Mouse (Mus musculus) E14TG2a.4 (cell line): ENCODE measurements around the gene Tcf25.

Experiments
- CTCF ChIP-seq: conservative IDR thresholded peaks from 2 replicates; pipeline ENCODE4 v1.5.1; 2014; ENCODE audit warnings: low read length
- NANOG ChIP-seq: IDR thresholded peaks from 2 replicates; pipeline ENCODE4 v1.6.1; 2014; ENCODE audit warnings: borderline replicate concordance, low read length, mixed read lengths

DNA sequence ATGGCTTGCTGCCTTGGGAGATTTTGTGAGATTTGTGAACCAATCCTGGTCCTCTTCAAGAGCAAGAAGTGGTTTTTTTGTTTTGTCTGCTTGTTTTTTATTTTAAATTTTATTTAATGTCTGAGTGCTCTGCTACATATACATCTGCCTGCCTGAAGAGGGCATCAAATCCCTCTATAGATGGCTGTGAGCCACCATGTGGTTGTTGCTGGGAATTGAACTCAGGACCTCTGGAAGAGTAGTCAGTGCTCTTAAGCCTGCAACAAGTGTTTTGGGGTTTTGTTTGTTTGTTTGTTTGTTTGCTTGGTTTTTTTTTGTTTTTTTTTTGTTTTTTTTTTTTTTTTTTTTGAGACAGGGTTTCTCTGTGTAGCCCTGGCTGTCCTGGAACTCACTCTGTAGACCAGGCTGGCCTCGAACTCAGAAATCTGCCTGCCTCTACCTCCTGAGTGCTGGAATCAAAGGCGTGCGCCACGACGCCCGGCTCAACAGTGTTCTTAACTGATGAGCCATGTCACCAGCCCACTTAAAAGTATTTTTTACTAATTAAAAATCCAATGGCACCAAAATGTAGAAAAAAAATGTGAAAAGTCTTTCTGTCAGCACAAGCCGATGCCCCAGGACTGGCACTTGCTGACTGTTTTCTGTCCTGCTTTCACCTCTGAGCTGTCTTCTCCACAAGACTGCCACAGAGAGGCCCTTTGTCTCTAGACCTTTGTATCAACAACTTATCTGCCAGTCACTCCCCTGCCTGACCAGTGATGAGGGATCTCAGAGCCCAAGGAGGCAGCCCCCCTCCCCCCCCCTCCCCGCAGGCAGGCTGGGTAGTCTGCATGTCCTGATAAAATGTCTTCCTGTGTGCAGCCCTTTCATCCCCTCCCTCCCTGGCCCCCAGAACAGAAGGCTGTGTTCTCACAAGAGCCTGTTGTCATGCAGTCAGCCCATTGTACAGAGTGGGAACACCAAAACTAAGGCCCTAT lies 42.7 kb downstream of the Tcf25 start:
- TF ChIP-seq CTCF, result peak; percentile 67
- TF ChIP-seq NANOG, result no peak
